Mouse (Mus musculus): ENCODE results near the gene Ang4.

DNA sequence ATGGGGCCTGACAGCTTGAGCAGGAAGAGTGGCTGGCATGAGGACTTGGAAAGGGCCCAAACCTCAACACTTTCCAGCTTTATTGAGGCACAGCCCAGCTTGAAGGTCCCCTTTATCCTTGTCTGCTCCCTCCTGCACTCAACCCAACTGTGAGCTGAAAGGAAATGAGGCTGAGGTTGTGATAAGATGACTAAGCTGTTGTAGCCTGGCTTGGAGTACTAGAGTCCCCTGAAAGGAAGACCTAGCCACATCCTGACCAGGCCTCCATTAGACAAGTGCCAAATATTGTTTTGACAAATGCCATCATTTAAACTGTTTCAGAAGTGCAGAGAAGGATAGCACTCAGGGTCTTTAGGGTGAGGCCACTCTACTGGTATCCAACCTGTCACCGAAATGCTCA, 4.4 kb upstream of the Ang4 start:
- TF ChIP-seq CTCF (IDR thresholded peaks at IDR 0.05; ENCODE audit: control insufficient read depth, insufficient read depth, insufficient replicate concordance, low read depth, low read length): no peak
- no peak for TF ChIP-seq POLR2A (IDR thresholded peaks at IDR 0.05; ENCODE audit: control insufficient read depth, low read depth, low read length)

All from testis, adult 2 months (tissue).